Mouse (Mus musculus) heart, postnatal 0 days (tissue): ENCODE results near the gene Tnnc2.

Experiments
- CTCF ChIP-seq: IDR thresholded peaks from 2 replicates; pipeline ENCODE4 v1.5.1; 2016; ENCODE audit warnings: antibody characterized with exemption, control low read depth, low read depth
- EP300 ChIP-seq: IDR thresholded peaks from 2 replicates; pipeline ENCODE4 v1.6.1; 2016; ENCODE audit warnings: antibody characterized with exemption, low read depth

GRCm38 (mm10) chr2:164746693-164747092 is 33.1 kb downstream of the Tnnc2 start:
- no peak for TF ChIP-seq CTCF
- TF ChIP-seq EP300, result no peak
